Mouse (Mus musculus) adrenal gland, postnatal 36 days (tissue): Measurements from ENCODE around the gene Ugt1a7c. TPM values are rescaled to one million over a fixed set of nuclear protein-coding genes. Genes with fewer than 3 reads are reported as not detected.
"Not testable (repeated sequence)": the region's sequence is repeated elsewhere in the genome, so short reads cannot be mapped to it uniquely, and the experiment has no call there.

ENCODE experiments used
- DNase-seq, 2 experiments: peaks; one replicate each; pipeline ENCODE4 v3.0.0; 2021; ENCODE audit warnings: mixed read lengths in 1 of 2
- total RNA-seq, 2 experiments: library from RNA; stranded (reverse); gene quantifications; 2 replicates each; pipeline ENCODE4 v1.2.3; 2021

The Ugt1a7c gene
- total RNA-seq, 2 experiments from 2014 or later: 2.7 to 2.8 TPM

GRCm38 (mm10) chr1:88112769-88113168, 17.9 kb downstream of the Ugt1a7c start:
- DNase-seq: not testable (repeated sequence)

DNA sequence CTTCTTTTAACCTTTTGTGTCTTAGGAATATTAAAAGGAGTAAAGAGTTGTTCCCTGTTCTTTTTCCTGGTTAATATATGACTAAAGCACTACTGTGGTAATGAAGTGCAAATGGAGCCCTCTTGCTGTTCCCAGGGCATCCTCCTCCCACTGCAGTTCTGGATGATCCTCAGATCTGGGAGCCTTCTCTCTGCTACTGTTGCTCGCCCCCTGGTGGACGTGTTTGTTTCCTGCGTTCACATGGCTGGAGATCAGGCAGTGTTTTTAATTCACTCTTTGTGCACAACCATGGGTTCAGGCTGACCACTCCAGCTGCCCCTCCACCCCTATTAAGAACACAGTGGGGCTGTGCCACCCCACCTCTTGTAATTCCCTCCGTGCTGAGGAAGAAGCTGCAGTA, 25.7 kb downstream of the Ugt1a7c start:
- not testable (repeated sequence) for DNase-seq

DNA sequence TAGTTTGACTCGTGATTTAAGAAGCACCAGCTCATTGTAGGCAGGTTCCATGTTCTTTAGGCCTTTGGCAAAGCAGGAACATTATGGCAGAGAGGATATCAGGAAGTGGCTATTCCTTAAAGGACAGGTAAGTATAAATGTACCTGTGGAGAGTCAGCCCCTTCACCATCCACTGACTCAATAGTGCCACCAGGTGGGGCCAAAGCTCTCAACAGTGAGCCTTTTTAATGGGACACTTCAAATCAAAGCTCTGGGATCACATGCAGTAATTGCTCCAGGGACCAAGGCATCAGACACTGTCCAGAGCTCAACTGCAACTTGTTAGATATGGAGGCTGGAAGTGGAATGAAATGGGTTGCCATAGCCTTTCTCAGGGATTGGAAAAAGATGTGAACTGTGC, 26.7 kb downstream of the Ugt1a7c start:
- peak; percentile 30 to 34 for DNase-seq

GRCm38 (mm10) chr1:88125827-88126360, 31.0 kb downstream of the Ugt1a7c start:
- DNase-seq: not testable (repeated sequence)

DNA sequence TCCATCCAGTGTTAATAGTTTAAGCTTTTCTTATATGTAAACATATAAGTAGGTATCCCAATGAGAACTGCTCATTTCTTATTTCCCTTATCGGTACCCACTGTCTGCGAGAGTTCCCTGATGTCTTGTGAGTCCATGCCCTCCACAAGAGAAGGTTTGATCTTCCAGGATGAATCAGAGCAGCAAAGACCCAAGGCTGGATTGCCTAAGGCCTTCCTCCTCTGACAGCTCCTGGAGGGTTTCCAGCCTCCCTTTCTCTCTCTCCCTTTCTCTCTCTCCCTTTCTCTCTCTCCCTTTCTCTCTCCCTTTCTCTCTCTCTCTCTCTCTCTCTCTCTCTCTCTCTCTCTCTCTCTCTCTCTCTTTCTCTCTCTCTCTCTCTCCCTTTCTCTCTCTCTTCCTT, 34.2 kb downstream of the Ugt1a7c start:
- peak; percentile 36 to 53 for DNase-seq

DNA sequence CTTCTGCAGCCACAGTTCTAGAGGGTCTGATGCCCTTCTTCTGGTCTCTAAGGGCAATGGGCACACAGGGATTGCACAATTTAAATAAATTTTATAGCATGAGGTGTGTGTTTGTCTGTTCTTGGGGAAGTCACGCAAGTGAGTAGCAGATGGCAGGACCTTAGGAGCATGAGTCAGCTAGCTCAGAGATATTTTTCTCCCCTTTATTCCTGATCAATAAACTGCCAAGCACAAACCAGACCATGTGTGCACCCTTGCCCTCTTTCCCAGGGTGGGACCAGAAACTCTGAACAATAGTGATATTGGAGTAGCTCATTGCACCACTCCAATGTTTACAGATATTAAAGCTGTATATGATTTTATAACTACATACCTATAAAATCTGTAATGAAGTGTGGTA, 35.4 kb downstream of the Ugt1a7c start:
- not testable (repeated sequence) for DNase-seq

- no peak for DNase-seq
Measured at GRCm38 (mm10) chr1:88133908-88134456, 39.1 kb downstream of the Ugt1a7c start.

- peak in 1 of 2 experiments; percentile 39 for DNase-seq
Measured at GRCm38 (mm10) chr1:88134457-88135011, 39.7 kb downstream of the Ugt1a7c start, which contains the start of gene Ugt1a6a. TSS of gene Ugt1a6a (plus strand) at chr1:88134809.

GRCm38 (mm10) chr1:88135229-88135904, 40.5 kb downstream of the Ugt1a7c start:
- DNase-seq: not testable (repeated sequence)

DNA sequence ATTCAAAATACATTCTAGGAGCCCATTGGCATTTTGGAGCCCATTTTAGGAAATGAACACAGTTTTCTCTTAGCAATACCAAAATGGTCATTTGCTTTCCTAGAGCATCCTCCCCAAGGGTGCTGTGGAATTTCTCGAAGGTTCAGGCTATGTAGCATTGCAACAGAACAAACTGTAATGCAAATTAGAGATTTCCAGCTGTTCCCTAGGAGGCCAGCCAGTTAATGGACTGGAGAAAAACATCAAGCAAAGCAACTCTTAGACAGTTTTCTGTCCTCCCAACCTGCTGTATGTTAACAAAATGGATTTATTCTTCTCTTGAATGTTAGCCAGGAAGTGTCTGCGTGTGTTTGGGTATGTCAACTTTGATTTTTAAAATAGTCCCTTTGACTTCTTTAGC, 41.8 kb downstream of the Ugt1a7c start:
- DNase-seq: no peak

GRCm38 (mm10) chr1:88137264-88137663, 42.4 kb downstream of the Ugt1a7c start:
- no peak for DNase-seq

DNA sequence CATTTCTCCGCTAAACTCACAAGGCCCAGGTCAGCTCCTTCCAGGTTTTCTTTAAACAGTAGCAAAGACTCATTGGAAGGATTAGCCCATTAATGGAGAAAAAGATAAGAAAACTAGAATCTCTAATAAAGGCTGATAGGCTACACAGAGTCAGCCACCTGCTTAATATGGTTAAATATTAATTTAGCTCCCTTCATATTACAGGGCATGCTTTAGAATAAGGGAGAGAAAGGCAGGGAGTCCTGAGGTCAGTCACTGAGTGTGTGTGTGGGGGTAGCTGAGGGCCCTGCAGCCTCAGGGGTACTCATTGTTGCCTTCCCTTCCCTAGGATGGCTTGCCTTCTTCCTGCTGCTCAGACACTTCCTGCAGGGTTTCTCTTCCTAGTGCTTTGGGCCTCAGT, 43.3 kb downstream of the Ugt1a7c start:
- no peak for DNase-seq

- DNase-seq: not testable (repeated sequence)
Measured at GRCm38 (mm10) chr1:88140492-88140891, 45.6 kb downstream of the Ugt1a7c start.

GRCm38 (mm10) chr1:88143966-88144675, 49.3 kb downstream of the Ugt1a7c start:
- peak; percentile 31 to 69 for DNase-seq

DNA sequence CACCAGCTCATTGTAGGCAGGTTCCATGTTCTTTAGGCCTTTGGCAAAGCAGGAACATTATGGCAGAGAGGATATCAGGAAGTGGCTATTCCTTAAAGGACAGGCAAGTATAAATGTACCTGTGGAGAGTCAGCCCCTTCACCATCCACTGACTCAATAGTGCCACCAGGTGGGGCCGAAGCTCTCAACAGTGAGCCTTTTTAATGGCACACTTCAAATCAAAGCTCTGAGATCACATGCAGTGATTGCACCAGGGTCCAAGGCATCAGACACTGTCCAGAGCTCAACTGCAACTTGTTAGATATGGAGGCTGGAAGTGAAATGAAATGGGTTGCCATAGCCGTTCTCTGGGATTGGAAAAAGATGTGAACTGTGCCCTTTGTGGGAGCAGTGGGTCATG, 50.4 kb downstream of the Ugt1a7c start:
- peak; percentile 16 to 29 for DNase-seq

- DNase-seq: peak; percentile 10 to 21
Measured at GRCm38 (mm10) chr1:88150133-88150532, 55.3 kb downstream of the Ugt1a7c start.

GRCm38 (mm10) chr1:88158430-88158829, 63.6 kb downstream of the Ugt1a7c start:
- no peak for DNase-seq

GRCm38 (mm10) chr1:88165711-88166110, 70.8 kb downstream of the Ugt1a7c start, which contains the start of gene Ugt1a5:
TSS of gene Ugt1a5 (plus strand) at chr1:88166012.
- DNase-seq: no peak

GRCm38 (mm10) chr1:88172190-88172589, 77.3 kb downstream of the Ugt1a7c start:
- not testable (repeated sequence) for DNase-seq

DNA sequence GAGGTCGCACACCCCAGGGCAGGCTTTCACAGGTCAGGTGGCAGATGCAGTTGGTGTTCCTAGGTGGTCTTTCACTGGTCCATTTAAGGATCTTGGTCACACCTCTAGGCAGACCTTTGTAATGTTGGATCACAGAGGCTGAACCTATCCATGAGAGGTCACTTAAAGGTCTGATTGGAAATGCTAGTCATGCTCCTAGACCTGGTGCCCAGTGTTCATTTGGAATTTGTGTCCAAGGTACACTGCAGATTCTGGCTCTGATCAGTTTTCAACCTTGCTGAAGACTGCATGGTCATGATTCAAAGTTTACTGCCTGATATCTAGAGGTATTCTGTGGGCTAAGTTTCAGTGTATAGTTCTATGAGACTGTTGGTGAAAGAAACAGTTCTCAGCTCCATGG, 84.8 kb downstream of the Ugt1a7c start:
- no peak for DNase-seq

DNA sequence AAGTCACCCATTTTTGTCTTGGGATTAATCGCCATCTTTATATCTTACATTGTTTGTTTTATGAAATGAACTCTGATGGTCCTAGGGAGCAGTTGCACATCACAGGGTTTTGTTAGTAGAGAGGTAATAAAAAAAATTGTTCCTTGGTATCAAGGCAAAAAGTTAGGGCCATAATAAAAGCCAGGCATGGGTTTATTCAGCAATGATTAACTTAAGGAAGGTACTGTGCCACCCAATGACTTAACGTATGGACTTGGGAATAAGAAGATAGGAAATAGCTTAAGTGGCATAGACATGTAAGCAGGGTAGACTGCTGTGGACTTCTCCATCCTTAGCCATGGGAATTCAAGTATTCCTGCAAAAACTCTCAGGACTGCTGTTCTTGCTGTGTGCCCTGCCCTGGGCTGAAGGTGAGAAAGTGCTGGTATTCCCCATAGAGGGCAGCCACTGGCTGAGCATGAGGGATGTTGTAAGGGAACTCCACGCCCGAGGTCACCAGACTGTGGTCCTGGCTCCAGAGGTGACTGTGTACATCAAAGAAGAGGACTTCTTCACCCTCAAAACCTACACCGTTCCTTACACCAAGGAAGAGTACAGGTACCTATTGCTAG, 91.6 kb downstream of the Ugt1a7c start:
- no peak for DNase-seq

DNA sequence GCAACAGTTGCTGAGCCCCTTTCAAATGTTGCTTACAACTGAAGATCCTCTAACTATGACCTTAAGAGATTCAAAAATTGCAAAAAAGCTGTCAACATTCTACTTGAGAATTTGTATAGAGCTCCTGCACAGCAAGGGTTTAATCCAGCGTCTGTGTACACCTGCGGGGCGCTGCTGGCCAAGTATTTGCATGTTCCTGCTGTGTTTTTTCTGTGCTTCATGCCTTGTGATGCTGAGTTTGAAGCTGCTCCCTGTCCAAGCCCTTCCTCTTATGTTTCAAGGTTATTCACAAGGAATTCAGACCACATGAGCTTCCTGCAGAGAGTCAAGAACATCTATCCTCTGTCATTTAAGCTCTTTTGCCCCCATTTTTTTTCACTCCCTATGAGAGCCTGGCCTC, 97.3 kb downstream of the Ugt1a7c start:
- no peak for DNase-seq
